Mouse (Mus musculus): Measurements from ENCODE around the gene Cnpy1.

Cnpy1 gene

GRCm38 (mm10) chr5:28165358-28166255, 80.0 kb downstream of the Cnpy1 start, which contains the start of gene En2:
Gene En2 (plus strand): TSS chr5:28165694.
- no peak for DNase-seq (ENCODE audit: low spot score)

DNA sequence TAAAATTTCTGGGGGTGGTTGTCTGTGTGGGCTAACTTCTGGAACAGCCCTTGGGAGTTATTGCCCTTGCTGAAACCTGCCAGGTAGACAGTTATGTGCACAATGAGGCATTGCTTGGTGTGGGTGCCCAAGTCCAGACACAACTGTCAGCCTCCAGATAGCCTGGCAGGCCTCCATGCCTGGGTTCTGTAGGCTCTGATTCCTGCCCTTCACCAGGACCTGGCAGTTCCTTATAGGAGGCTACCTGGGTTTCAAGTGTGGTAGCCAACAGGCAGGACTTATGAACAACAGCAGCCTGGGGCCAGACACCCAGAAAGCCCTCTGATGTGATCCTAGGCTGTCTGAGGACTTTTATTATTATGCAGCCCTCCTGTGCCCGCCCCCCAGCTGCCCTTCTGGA, 81.7 kb downstream of the Cnpy1 start:
- DNase-seq (ENCODE audit: low spot score), result no peak

DNA sequence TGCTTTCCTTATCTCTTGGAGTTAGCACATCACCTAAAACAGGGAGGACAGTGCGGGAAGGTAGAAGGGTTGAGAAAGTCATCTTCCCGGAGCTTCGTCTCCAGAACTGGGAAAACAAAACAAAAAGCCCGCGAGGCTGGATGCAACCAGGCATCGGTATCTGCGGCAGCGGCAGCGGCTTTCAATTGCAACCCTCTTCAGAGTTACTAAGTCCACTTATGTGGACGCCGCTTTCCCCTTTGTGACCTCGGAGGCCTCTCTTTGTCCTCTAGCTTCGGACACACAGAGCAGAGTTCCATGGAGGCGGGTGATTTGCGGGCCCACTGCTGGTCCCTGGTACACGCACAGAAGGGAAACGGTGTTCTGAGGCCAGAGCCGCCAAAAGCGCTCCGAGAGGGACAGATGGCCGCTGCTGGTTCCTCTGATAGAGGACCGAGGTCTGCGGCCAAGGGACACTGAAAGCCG, 83.6 kb downstream of the Cnpy1 start:
- DNase-seq (ENCODE audit: low spot score), result no peak

- DNase-seq (ENCODE audit: low spot score), result no peak
Observed at GRCm38 (mm10) chr5:28161383-28161937, 84.1 kb downstream of the Cnpy1 start.

DNA sequence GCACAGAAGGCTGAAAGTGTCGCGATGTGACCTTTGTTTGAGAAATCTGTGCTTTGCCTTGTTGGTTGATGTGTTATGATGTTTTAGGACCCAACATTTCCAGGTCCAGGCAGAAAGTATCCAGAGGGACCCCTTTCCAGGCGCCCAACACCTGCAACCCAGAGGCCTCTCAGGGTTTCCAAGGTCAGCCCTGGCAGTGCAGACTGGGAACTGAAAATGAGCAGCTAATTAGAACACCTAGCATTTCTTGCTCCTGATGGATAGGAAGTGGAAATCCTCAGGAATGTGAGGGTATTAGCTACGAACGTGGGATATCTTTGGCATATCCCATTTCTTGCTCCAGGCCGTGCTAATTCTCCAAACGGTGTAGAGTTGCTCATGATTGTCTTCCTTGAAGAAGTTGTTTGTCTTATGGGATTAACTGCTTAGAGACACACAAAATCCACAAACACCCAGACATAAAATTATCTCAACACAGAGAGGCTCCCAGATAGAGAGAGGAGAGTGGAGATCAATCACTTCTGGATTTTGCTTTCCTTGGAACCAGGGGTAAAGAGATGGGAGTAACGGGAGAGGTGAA, 85.6 kb downstream of the Cnpy1 start:
- no peak for DNase-seq (ENCODE audit: low spot score)

DNA sequence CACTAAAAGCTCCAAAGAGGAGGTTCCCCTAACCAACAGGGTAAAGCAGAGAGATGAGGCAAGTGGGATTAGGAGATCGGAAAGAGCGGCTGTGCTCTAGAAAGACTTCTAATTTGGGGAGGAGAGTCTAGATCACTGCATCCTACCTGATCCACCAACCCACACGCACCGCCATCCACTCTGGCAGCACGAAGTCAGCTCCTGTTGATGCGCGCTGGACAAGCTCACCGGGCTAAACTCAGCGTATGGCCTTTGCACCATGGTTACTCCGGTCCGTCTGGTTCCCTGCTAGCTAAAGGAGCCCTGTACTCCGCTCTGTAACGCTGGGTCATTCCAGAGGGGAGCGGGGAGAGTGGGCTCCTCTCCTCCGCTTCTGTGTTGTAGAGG, 86.5 kb downstream of the Cnpy1 start:
- no peak for DNase-seq (ENCODE audit: low spot score)

GRCm38 (mm10) chr5:28158308-28159071, 87.1 kb downstream of the Cnpy1 start:
- no peak for DNase-seq (ENCODE audit: low spot score)

DNA sequence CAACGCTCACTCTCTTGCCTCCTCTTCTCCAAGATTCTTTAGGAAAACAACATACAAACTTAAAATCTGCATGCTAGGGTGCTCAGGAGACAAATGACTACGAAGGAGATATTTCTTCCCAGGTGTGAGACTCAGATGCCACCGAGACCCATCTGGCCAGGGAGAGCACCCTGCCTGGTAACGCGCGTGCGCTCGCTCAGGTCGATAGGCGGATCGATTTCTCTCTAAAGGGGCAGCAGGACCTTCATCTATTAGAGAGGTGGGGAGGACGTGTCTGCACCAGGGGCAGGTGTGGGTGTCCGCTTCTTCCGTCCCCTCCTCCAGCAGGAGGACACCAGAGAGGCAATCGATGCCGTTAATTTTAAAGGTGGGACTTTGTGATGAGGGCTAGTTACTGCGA, 87.8 kb downstream of the Cnpy1 start:
- DNase-seq (ENCODE audit: low spot score), result no peak

- no peak for DNase-seq (ENCODE audit: low spot score)
Observed at GRCm38 (mm10) chr5:28157044-28157730, 88.4 kb downstream of the Cnpy1 start.

All from layer of hippocampus, adult 9-10 months (tissue).